Mouse (Mus musculus) hindbrain, embryonic 11.5 days (tissue): ENCODE data around the gene Fam160a2. TPM values are rescaled to one million over a fixed set of nuclear protein-coding genes. Genes with fewer than 3 reads are reported as not detected.

ENCODE experiments used
- ATAC-seq: fragments of 200-750 bp; cut with Nextera tagmentation; 2 replicates; pipeline ENCODE4 v1.8.0; 2017; ENCODE audit warnings: mild to moderate bottlenecking, moderate TSS enrichment, moderate library complexity; ENCODE audit not compliant: low FRiP score
- DNase-seq: peaks from one replicate; pipeline ENCODE4 v3.0.0-alpha.2; 2015; ENCODE audit warnings: low spot score
- H3K27ac ChIP-seq: fragments of 300-500 bp; sonication (generic); 2 replicates; pipeline ENCODE4 v1.5.1; 2014; ENCODE audit warnings: mild to moderate bottlenecking, low read depth, low read length
- H3K27me3 ChIP-seq: fragments of 300-500 bp; sonication (generic); 2 replicates; pipeline ENCODE4 v1.6.1; 2014; ENCODE audit warnings: mild to moderate bottlenecking, low read length, moderate library complexity, mixed read lengths; ENCODE audit not compliant: control insufficient read depth, insufficient read depth
- H3K36me3 ChIP-seq: fragments of 300-500 bp; sonication (generic); 2 replicates; pipeline ENCODE4 v1.6.1; 2014; ENCODE audit warnings: mild to moderate bottlenecking, low read length, moderate library complexity, mixed read lengths; ENCODE audit not compliant: control insufficient read depth, insufficient read depth
- H3K4me1 ChIP-seq: fragments of 300-500 bp; sonication (generic); replicated peaks from 2 replicates; pipeline ENCODE4 v1.6.1; 2014; ENCODE audit warnings: low read length, mixed read lengths; ENCODE audit not compliant: control insufficient read depth, insufficient read depth
- H3K4me2 ChIP-seq: fragments of 300-500 bp; sonication (generic); replicated peaks from 2 replicates; pipeline ENCODE4 v1.6.1; 2014; ENCODE audit warnings: mild to moderate bottlenecking, low read depth, low read length
- H3K4me3 ChIP-seq: fragments of 300-500 bp; sonication (generic); 2 replicates; pipeline ENCODE4 v1.5.1; 2014; ENCODE audit warnings: low read depth, low read length
- H3K9ac ChIP-seq: fragments of 300-500 bp; sonication (generic); 2 replicates; pipeline ENCODE4 v1.6.1; 2014; ENCODE audit warnings: low read depth, low read length
- H3K9me3 ChIP-seq: fragments of 300-500 bp; sonication (generic); 2 replicates; pipeline ENCODE4 v1.6.1; 2016; ENCODE audit warnings: low read length; ENCODE audit not compliant: control insufficient read depth
- WGBS: fragments of 180-500 bp; shearing (Covaris S2); extraction: QIAGEN DNeasy Blood & Tissue Kit; methylation state at CpG from one replicate; pipeline ENCODE4 v1.1.7; 2014; 5-methylcytosine and 5-hydroxymethylcytosine counted together
- polyA plus RNA-seq: library from polyadenylated mRNA; unstranded; fragments of >200 nt; fragmentation: Nextera tagmentation; extraction: Ambion mirVana; gene quantifications from 2 replicates; pipeline ENCODE4 v1.2.1, GENCODE M21; 2014

Fam160a2 gene
- polyA plus RNA-seq, 1 experiment from 2014 or later: 33.9 TPM

GRCm38 (mm10) chr7:105399058-105399934 is 558 bp downstream of the Fam160a2 start:
- H3K27ac ChIP-seq: peak overlapping the region; percentile 24; the same call in 1 of the 2 replicates

GRCm38 (mm10) chr7:105396126-105396525 is 3.7 kb downstream of the Fam160a2 start:
- Histone ChIP-seq H3K4me1 (0 out of 2 replicates have a peak, but pooled peaks cover 2% of the 10 kb centered on the region), H3K27ac (no peak overlapping the region), H3K36me3 (no peaks in the 10 kb centered on the region), H3K9ac (no peak overlapping the region), H3K4me2 (no peak overlapping the region), H3K4me3 (no peak overlapping the region), H3K9me3 (no peaks in the 10 kb centered on the region), H3K27me3 (no peaks in the 10 kb centered on the region)
- DNase-seq: no peak
- no peak for ATAC-seq

More at GRCm38 (mm10) chr7:105399058-105399934, 558 bp downstream of the Fam160a2 start:
- Histone ChIP-seq H3K9me3 (no peaks in the 10 kb centered on the region), H3K36me3 (no peaks in the 10 kb centered on the region), H3K4me2 (peak overlapping the region; percentile 76), H3K9ac (peak overlapping the region; percentile 83), H3K4me3 (peak overlapping the region; percentile 82), H3K27me3 (no peaks in the 10 kb centered on the region), H3K4me1 (0 out of 2 replicates have a peak, but pooled peaks cover 2% of the 10 kb centered on the region)
- ATAC-seq (peak; percentile 65), DNase-seq (no peak)
- WGBS: 3% methylated on average over 25 of the region's 25 CpGs

- no peaks in the 10 kb centered on the region for H3K36me3 ChIP-seq
- no peak overlapping the region for H3K4me2 ChIP-seq
- no peak for DNase-seq
- no peak overlapping the region for H3K27ac ChIP-seq
- ATAC-seq: no peak
- H3K4me3 ChIP-seq: no peak overlapping the region
- H3K9me3 ChIP-seq: no peaks in the 10 kb centered on the region
- H3K9ac ChIP-seq: no peak overlapping the region
- H3K4me1 ChIP-seq: 0 out of 2 replicates have a peak, but pooled peaks cover 2% of the 10 kb centered on the region
- no peaks in the 10 kb centered on the region for H3K27me3 ChIP-seq
Observed at GRCm38 (mm10) chr7:105395131-105395820, 4.6 kb downstream of the Fam160a2 start.

GRCm38 (mm10) chr7:105394606-105395005 is 5.2 kb downstream of the Fam160a2 start:
- Histone ChIP-seq H3K9ac (no peak overlapping the region), H3K4me3 (no peak overlapping the region), H3K27ac (no peak overlapping the region), H3K4me2 (no peak overlapping the region), H3K9me3 (no peaks in the 10 kb centered on the region), H3K4me1 (0 out of 2 replicates have a peak, but pooled peaks cover 2% of the 10 kb centered on the region), H3K27me3 (no peaks in the 10 kb centered on the region), H3K36me3 (no peaks in the 10 kb centered on the region)
- WGBS: 93% methylated on average over 1 of the region's 1 CpGs
- ATAC-seq: no peak
- DNase-seq: no peak

- Histone ChIP-seq H3K4me3 (no peak overlapping the region), H3K9me3 (no peaks in the 10 kb centered on the region), H3K4me2 (no peak overlapping the region), H3K4me1 (no peaks in the 10 kb centered on the region), H3K9ac (no peak overlapping the region), H3K27ac (no peak overlapping the region), H3K27me3 (no peaks in the 10 kb centered on the region), H3K36me3 (0 out of 2 replicates have a peak, but pooled peaks cover 2% of the 10 kb centered on the region)
- no peak for ATAC-seq
- 92% methylated on average over 2 of the region's 2 CpGs for WGBS
- no peak for DNase-seq
Observed at GRCm38 (mm10) chr7:105390236-105390635, 9.6 kb downstream of the Fam160a2 start.

- DNase-seq: no peak
- H3K36me3 ChIP-seq: peaks cover 10% of the 10 kb centered on the region; the same call in 1 of the 2 replicates
- H3K27ac ChIP-seq: no peak overlapping the region
- no peaks in the 10 kb centered on the region for H3K9me3 ChIP-seq
- WGBS: 98% methylated on average over 2 of the region's 2 CpGs
- no peaks in the 10 kb centered on the region for H3K4me1 ChIP-seq
- H3K4me2 ChIP-seq: no peak overlapping the region
- no peak for ATAC-seq
- H3K27me3 ChIP-seq: no peaks in the 10 kb centered on the region
- no peak overlapping the region for H3K9ac ChIP-seq
- no peak overlapping the region for H3K4me3 ChIP-seq
Observed at GRCm38 (mm10) chr7:105387696-105388095, 12.2 kb downstream of the Fam160a2 start.

- peaks cover 13% of the 10 kb centered on the region; the same call in 1 of the 2 replicates for H3K36me3 ChIP-seq
- H3K4me3 ChIP-seq: no peak overlapping the region
- DNase-seq: no peak
- H3K4me1 ChIP-seq: no peaks in the 10 kb centered on the region
- 91% methylated on average over 3 of the region's 3 CpGs for WGBS
- H3K27ac ChIP-seq: no peak overlapping the region
- H3K9me3 ChIP-seq: no peaks in the 10 kb centered on the region
- no peaks in the 10 kb centered on the region for H3K27me3 ChIP-seq
- no peak for ATAC-seq
- H3K4me2 ChIP-seq: no peak overlapping the region
- no peak overlapping the region for H3K9ac ChIP-seq
Observed at GRCm38 (mm10) chr7:105380329-105380728, 19.5 kb downstream of the Fam160a2 start.

GRCm38 (mm10) chr7:105374866-105375265 is 25.0 kb downstream of the Fam160a2 start, which contains the start of gene Gm5901:
Gm5901 (plus strand) TSS chr7:105375038.
- Histone ChIP-seq H3K36me3 (no peaks in the 10 kb centered on the region), H3K9ac (no peak within 1 kb of the TSS), H3K27me3 (no peaks in the 10 kb centered on the region), H3K4me1 (no peaks in the 10 kb centered on the region), H3K4me3 (no peak within 1 kb of the TSS), H3K4me2 (no peak within 1 kb of the TSS), H3K9me3 (no peaks in the 10 kb centered on the region), H3K27ac (no peak within 1 kb of the TSS)
- WGBS: 81% methylated on average over 1 of the region's 1 CpGs
- DNase-seq (no peak), ATAC-seq (no peak)
